Mouse (Mus musculus): ENCODE measurements around the gene Arl6.
A peak's percentile ranks its signal among the peaks of the same experiment; 100 is the strongest.

Gene Arl6

GRCm38 (mm10) chr16:59586911-59587310 is 52.3 kb downstream of the Arl6 start:
- DNase-seq = no peak

GRCm38 (mm10) chr16:59586276-59586675 is 52.9 kb downstream of the Arl6 start:
- DNase-seq = peak; percentile 34 to 51

GRCm38 (mm10) chr16:59585706-59586244 is 53.4 kb downstream of the Arl6 start:
- DNase-seq = no peak

- DNase-seq = no peak
These were observed 55.7 kb downstream of the Arl6 start for GRCm38 (mm10) chr16:59583515-59583914.

GRCm38 (mm10) chr16:59579237-59579636 is 60.0 kb downstream of the Arl6 start:
- no peak for DNase-seq

GRCm38 (mm10) chr16:59573961-59574360 is 65.2 kb downstream of the Arl6 start:
- DNase-seq = peak in 1 of 2 experiments; percentile 15

GRCm38 (mm10) chr16:59572685-59573084 is 66.5 kb downstream of the Arl6 start:
- DNase-seq = no peak

GRCm38 (mm10) chr16:59570807-59571206 is 68.4 kb downstream of the Arl6 start:
- DNase-seq = no peak

GRCm38 (mm10) chr16:59569837-59570236 is 69.4 kb downstream of the Arl6 start:
- DNase-seq = no peak

GRCm38 (mm10) chr16:59567721-59568381 is 71.3 kb downstream of the Arl6 start:
- DNase-seq = peak; percentile 27 to 34

GRCm38 (mm10) chr16:59566437-59566836 is 72.8 kb downstream of the Arl6 start:
- no peak for DNase-seq

- DNase-seq = no peak
These were observed 73.6 kb downstream of the Arl6 start for GRCm38 (mm10) chr16:59565631-59566030.

- DNase-seq = no peak
These were observed 75.2 kb downstream of the Arl6 start for GRCm38 (mm10) chr16:59564025-59564424.
